26 mouse cellular contexts compared by ENCODE assay signal in genomic region chr13:6001218-6001564, GRCm38 (mm10).
DNase-seq lines count a peak whose midpoint lies in the region; ATAC-seq and TF ChIP-seq lines count a peak whose summit lies in the region.
"Had no signal": no experiment of that assay in that cellular context is flagged by ENCODE, and none has a peak within 500 bp of the region (broad histone marks: within the 10 kb centered on the region; RNA-seq: fewer than 3 reads in every experiment).

No protein-coding gene starts in this region.

- H3K4me2 ChIP-seq in midbrain, embryonic 16.5 days (ENCODE audit: low read length): no peak overlapping the region
- H3K4me2 ChIP-seq in midbrain, postnatal 0 days (ENCODE audit: low read depth, low read length, poor library complexity, severe bottlenecking): no peak overlapping the region
- no peak overlapping the region for H3K4me2 ChIP-seq in intestine, embryonic 16.5 days (ENCODE audit: low read depth, low read length)
- H3K4me2 ChIP-seq: embryonic facial prominence, embryonic 13.5 days; embryonic facial prominence, embryonic 15.5 days; forebrain, embryonic 12.5 days had no signal

- no peaks in the 10 kb centered on the region for H3K27me3 ChIP-seq in midbrain, embryonic 16.5 days (ENCODE audit: control insufficient read depth, insufficient read depth, low read depth, low read length)
- no peaks in the 10 kb centered on the region for H3K27me3 ChIP-seq in midbrain, postnatal 0 days (ENCODE audit: insufficient read depth, low read length)
- no peaks in the 10 kb centered on the region for H3K27me3 ChIP-seq in intestine, embryonic 16.5 days (replicated peaks; ENCODE audit: control insufficient read depth, insufficient read depth, low read length)
- H3K27me3 ChIP-seq in small intestine, adult 2 months (ENCODE audit: control insufficient read depth, insufficient read depth, low read length): no peaks in the 10 kb centered on the region
- H3K27me3 ChIP-seq: CH12.LX; embryonic facial prominence, embryonic 13.5 days; embryonic facial prominence, embryonic 15.5 days; forebrain, embryonic 12.5 days; Patski had no signal

- H3K9ac ChIP-seq in midbrain, embryonic 16.5 days (ENCODE audit: low read depth, low read length): 0 out of 2 replicates have a peak overlapping the region, but pooled peaks have one; percentile 11
- H3K9ac ChIP-seq in midbrain, postnatal 0 days (replicated peaks; ENCODE audit: low read length, poor library complexity, severe bottlenecking): no peak overlapping the region
- no peak overlapping the region for H3K9ac ChIP-seq in intestine, embryonic 16.5 days (ENCODE audit: low read depth, low read length)
- H3K9ac ChIP-seq: embryonic facial prominence, embryonic 13.5 days; embryonic facial prominence, embryonic 15.5 days; forebrain, embryonic 12.5 days had no signal

- no peaks in the 10 kb centered on the region for H3K4me1 ChIP-seq in midbrain, embryonic 16.5 days (ENCODE audit: control insufficient read depth, insufficient read depth, low read length)
- H3K4me1 ChIP-seq in midbrain, postnatal 0 days (ENCODE audit: insufficient read depth, low read length): no peaks in the 10 kb centered on the region
- H3K4me1 ChIP-seq in intestine, embryonic 16.5 days (ENCODE audit: control insufficient read depth, insufficient read depth, low read length): no peaks in the 10 kb centered on the region
- H3K4me1 ChIP-seq in small intestine, adult 2 months (ENCODE audit: control insufficient read depth, insufficient read depth, insufficient read length, low read length): peaks cover 12% of the 10 kb centered on the region
- H3K4me1 ChIP-seq: embryonic facial prominence, embryonic 13.5 days; embryonic facial prominence, embryonic 15.5 days; forebrain, embryonic 10.5 days; forebrain, embryonic 12.5 days had no signal

- no peak for TF ChIP-seq CTCF in midbrain, postnatal 0 days (IDR thresholded peaks at IDR 0.05)
- TF ChIP-seq CTCF in small intestine, adult 2 months (IDR thresholded peaks at IDR 0.05; ENCODE audit: extremely low read depth, insufficient read length, insufficient replicate concordance, low read depth, low read length): no peak

- no peak for TF ChIP-seq POLR2A in small intestine, adult 2 months (IDR thresholded peaks at IDR 0.05; ENCODE audit: low read depth, low read length)

- H3K27ac ChIP-seq in midbrain, embryonic 16.5 days (ENCODE audit: low read length): no peak overlapping the region
- no peak overlapping the region for H3K27ac ChIP-seq in midbrain, postnatal 0 days (ENCODE audit: low read depth, low read length)
- H3K27ac ChIP-seq in intestine, embryonic 16.5 days (ENCODE audit: low read length): no peak overlapping the region
- peak overlapping the region; percentile 71 for H3K27ac ChIP-seq in small intestine, adult 2 months (ENCODE audit: insufficient read depth, low read depth, low read length)
- H3K27ac ChIP-seq: embryonic facial prominence, embryonic 13.5 days; embryonic facial prominence, embryonic 15.5 days; forebrain, embryonic 10.5 days; forebrain, embryonic 12.5 days had no signal

- no peak for DNase-seq in midbrain, postnatal 0 days (ENCODE audit: low spot score)
- peak; percentile 4 for DNase-seq in induced T-regulatory cell, adult 2 months (ENCODE audit: low read depth)
- DNase-seq in adrenal gland, postnatal 14 days: no peak
- DNase-seq in retina, postnatal 1 day: no peak
- DNase-seq: adrenal gland, adult 8-10 months; adrenal gland, postnatal 25 days; B cell, adult 2 months; cerebellum, adult 11 months; cerebellum, adult 18-20 months; cerebellum, adult 8-10 months; cerebellum, adult 9-11 months; cerebellum, postnatal 14 days; cerebellum, postnatal 36 days; embryo, embryonic 11 days had no signal

- no peak for ATAC-seq in midbrain, embryonic 16.5 days
- ATAC-seq in midbrain, postnatal 0 days (ENCODE audit: low FRiP score): no peak
- peak; percentile 60 for ATAC-seq in intestine, embryonic 16.5 days
- ATAC-seq: forebrain, embryonic 14.5 days; Patski had no signal

- 76% methylated on average over 3 of the region's 3 CpGs for WGBS in midbrain, embryonic 16.5 days
- 83% methylated on average over 3 of the region's 3 CpGs for WGBS in midbrain, postnatal 0 days
- WGBS in intestine, embryonic 16.5 days: 59% methylated on average over 3 of the region's 3 CpGs
- 19% methylated on average over 3 of the region's 3 CpGs for WGBS in small intestine, adult 2 months

- no peaks in the 10 kb centered on the region for H3K36me3 ChIP-seq in midbrain, embryonic 16.5 days (ENCODE audit: control insufficient read depth, insufficient read depth, low read length)
- no peaks in the 10 kb centered on the region for H3K36me3 ChIP-seq in midbrain, postnatal 0 days (ENCODE audit: insufficient read depth, low read length)
- H3K36me3 ChIP-seq in intestine, embryonic 16.5 days (ENCODE audit: control insufficient read depth, insufficient read depth, low read length): no peaks in the 10 kb centered on the region
- no peaks in the 10 kb centered on the region for H3K36me3 ChIP-seq in small intestine, adult 2 months (ENCODE audit: control insufficient read depth, insufficient read depth, low read length)
- H3K36me3 ChIP-seq: embryonic facial prominence, embryonic 13.5 days; embryonic facial prominence, embryonic 15.5 days; forebrain, embryonic 10.5 days; forebrain, embryonic 12.5 days; G1E had no signal

- no peaks in the 10 kb centered on the region for H3K9me3 ChIP-seq in midbrain, embryonic 16.5 days (replicated peaks; ENCODE audit: control insufficient read depth, low read length, poor library complexity, severe bottlenecking)
- H3K9me3 ChIP-seq in midbrain, postnatal 0 days (ENCODE audit: low read length): no peaks in the 10 kb centered on the region
- no peaks in the 10 kb centered on the region for H3K9me3 ChIP-seq in intestine, embryonic 16.5 days (ENCODE audit: control insufficient read depth, low read length)
- H3K9me3 ChIP-seq: embryonic facial prominence, embryonic 13.5 days; embryonic facial prominence, embryonic 15.5 days; forebrain, embryonic 10.5 days; forebrain, embryonic 12.5 days; G1E had no signal

- H3K4me3 ChIP-seq in midbrain, embryonic 16.5 days (ENCODE audit: low read depth, low read length): no peak overlapping the region
- no peak overlapping the region for H3K4me3 ChIP-seq in midbrain, postnatal 0 days (ENCODE audit: low read depth, low read length)
- H3K4me3 ChIP-seq in intestine, embryonic 16.5 days (ENCODE audit: low read length): no peak overlapping the region
- no peak overlapping the region for H3K4me3 ChIP-seq in small intestine, adult 2 months (ENCODE audit: low read depth, low read length)
- H3K4me3 ChIP-seq: embryonic facial prominence, embryonic 13.5 days; embryonic facial prominence, embryonic 15.5 days; erythroblast, embryonic 14.5 days; forebrain, embryonic 10.5 days; forebrain, embryonic 12.5 days had no signal
